Mouse (Mus musculus) heart, adult 11 months (tissue): ENCODE measurements around the gene Wdr1.

Experiments used
- DNase-seq: peaks from one replicate; pipeline ENCODE4 v3.0.0; 2022

Wdr1 gene

DNA sequence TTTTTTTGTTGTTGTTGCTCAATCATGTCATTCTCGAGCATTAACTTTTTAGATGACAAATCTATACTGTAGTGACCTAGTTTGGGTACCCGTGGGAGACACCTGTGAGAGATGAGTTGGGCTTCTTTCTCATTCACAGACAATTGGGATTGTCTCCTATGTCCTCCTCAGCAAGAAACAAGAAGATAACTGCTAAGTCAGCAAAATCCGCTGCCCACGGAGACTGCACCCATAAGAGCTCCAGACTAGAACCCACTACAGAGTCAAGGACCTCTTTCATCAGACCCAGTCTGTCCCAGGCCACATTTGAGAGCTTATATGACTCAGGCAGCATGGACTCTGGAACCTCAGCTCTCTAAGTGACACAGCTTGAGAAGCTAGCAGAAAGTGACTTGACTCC is 73.3 kb downstream of the Wdr1 start:
- peak; percentile 70 for DNase-seq

DNA sequence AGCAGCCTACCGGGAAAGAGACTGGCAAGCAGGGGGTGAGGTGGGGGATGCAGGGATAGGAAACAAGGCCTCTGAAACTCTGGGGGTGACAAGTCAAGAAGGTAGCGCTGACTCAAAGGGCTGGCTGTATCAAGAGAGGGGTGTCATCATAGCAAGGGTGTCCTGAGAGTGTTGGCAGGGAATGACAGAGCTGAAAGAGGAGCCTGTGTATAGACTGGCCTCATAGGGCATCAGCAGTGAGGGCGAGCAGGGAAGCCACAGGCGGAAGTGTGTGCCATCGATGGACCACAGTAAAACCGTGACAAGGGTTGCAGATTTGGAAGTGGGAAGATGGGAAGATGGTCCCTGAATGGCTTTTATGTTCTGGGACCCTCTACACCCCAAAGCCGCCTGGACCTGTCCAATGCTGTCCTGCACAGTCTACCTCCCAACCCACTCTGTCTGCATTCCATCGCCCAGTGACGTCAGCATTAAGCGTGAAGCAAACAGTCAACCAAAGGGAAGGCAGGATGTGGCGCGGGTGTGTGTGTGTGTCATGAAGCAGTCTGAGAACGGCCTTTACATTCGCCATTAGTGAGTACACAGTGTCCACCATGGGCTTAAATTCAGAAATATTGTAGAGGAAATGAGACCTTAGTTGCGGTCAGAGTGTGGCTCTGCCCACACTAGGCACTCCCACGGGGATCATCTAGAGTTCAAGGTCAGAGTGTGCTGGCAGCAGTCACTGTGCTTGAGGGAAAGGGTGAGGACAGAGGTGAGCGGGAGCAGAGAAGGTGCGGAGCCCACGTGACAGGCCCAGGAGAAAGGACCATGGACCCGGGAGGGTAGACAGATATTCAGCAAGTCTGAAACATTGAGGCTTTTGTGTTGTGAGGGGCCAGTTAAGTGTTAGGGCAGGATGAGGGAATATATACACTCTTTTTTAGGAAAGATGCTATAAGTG is 74.1 kb downstream of the Wdr1 start:
- DNase-seq: peak; percentile 45

DNA sequence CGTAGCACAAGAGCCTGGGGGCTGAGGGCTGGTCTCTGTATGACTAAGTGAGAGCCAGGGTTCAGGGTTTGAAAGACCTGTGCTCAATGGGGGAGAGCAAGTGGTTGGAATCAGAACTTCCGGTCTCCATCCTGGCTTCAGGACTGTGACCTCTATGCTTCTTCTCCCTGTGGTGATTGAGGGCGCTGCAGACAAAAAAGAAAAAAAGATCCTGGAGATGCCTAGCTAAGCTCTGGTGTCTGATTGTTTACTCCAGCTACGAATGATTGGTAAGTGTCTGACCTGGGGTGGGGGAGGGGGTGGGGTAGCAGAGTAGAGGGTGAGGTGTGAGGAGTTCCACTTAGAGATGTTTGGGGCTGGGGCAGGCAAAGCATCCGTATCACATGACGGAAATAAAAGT is 75.0 kb downstream of the Wdr1 start:
- peak; percentile 80 for DNase-seq

DNA sequence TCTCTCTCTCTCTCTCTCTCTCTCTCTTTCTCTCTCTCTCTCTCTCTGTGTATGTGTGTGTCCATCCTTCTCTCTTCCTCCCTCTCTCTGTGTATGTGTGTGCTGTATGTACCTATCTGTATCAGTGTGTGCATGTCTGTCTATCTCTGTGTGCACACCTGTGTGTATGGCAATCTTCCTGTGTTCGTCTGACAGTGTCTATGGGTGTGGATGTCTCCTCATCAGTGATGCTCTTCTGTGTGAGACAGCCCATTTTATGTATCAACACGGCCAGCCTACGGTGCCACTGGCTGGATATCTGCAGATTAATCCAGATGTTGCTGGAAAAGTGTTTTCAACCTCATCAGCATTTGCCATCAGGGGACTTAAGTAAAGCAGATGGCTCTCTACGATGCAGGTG is 75.8 kb downstream of the Wdr1 start:
- DNase-seq: peak; percentile 48

DNA sequence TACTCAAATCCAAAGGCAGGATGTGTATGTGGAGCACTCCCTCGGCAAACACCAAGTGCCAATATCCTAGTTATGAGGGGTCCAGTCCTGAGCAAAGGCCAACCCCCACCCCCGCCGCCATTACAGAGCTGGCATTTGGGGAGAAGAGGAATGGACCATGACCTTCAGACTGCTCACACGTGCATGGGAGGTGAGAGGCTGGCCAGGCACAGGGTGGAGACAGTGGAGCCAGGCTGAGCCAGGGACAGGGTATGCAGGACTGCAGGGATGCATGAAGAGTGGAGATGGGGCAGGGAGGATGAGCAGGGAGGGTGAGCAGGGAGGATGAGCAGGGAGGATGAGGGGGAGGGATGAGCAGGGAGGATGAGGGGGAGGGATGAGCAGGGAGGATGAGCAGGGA is 77.1 kb downstream of the Wdr1 start:
- DNase-seq: no peak

DNA sequence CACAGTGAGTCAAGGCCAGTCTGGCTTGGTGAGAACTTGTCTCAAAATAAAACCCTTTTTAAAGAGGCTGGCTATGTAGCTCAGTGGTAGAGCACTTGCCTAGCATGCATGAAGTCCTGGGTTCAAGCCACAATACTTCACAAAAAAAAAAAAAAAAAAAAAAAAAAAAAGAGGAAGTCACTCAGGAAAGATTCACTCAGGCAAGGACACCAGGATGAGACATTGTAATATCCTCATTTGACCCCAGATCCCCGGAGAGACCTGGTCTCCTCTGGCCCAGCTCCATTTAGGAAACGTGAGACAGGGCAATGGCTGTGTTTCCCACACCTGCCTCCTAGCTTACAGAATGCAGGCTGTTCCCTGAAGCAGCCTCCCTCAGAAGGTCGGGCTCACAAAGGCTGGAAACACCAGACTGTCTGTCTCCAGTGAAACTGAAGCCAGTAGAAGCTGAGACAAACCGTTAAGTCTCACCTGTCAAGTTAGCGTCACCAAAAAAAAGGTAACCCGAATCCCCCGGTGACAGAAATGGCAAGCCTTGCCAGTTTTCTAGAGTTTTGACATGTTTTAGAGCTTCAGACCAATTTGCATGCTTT is 79.4 kb downstream of the Wdr1 start:
- peak; percentile 69 for DNase-seq

DNA sequence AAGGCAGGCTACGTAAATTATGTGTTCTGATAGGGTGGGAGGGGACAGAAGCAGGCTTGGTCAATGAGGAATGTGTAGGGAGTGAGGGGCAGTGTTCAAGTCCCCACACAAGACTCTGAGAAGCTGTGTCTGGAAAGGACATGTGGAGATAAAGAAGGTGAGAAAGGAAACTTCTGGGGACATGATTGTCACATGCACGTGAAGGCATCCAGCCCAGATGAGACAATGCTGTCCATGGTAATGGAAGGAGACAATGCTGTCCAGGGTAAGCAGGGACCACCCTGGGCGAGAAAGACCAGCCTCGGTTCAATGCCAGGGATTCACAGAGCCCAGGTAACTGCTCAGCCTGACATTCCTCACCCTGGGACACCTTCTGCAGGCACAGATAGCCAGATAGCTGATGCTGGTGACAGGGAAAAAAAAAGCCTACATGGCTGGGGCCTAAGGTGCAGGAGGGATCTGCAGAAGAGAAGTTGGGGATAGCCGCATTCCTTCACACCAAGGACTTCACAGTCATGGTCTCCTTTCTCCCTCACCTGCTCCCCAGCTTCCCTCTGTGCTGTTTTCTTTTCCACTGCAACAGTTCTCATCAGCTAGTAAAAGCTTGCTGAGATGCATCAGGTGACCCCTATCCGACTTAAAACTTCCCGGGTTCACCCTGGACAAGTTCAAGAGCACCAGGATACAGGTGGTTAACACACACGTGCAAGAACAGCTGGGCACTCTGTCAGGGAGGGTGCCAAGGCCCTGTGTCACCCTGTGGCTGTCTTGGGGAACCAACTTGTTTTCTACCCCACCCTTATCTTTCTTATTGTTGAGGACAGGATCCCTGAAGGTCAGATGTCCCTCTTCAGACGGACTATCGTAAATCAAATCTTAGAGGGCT is 82.0 kb downstream of the Wdr1 start:
- peak; percentile 82 for DNase-seq

DNA sequence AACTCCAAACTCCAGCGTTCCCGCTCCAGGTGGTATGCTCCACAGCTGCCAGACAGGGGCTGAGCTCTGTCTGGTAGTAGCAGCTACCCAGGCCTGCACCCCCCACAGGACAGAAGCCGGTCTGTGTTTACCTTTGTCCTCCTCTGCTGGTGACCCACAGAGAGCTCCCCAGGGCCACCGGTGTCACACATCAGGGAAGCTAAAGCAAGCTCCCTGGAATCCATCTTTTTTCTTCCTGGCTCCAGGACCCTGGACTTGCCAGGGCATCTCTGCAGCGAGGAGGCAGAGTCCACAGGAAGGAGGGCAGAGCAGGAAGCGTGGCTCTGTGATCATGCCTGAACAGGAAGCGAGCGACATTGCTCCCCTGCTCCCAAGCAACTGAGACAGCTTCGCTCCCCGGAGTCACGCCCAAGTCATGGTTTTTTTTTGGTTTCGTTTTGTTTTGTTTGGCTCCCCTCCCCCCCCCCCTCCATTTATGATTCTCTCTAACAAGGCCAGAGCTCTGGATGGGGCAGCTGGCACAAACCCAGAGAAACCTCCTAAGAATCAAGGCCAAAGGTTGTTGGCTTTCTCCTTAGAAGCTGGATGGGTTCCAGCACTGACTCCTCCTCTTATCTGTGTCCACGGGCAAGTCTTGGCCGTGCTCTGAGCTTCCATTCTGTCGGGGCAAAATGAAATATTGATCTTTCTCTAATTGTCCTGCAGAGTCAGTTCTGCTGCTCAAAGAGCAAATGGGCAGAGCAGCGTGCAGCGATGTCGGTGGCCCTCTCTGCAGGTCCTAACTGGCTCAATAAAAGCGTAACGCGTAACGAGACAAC is 82.9 kb downstream of the Wdr1 start:
- peak; percentile 98 for DNase-seq

DNA sequence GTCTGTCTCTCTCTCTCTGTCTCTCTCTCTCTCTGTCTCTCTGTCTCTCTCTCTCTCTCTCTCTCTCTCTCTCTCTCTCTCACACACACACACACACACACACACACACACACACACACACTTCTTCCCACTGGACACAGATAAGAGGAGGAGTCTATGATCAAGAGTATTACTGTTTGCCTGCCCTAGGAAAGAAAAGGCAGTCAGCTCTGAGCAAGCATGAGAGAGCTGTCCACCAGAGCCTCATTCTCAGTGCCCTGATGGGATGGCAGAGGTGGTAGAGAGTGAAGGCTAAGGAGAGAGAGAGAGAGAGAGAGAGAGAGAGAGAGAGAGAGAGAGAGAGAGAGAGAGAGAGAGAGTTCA is 83.5 kb downstream of the Wdr1 start:
- DNase-seq: peak; percentile 85

DNA sequence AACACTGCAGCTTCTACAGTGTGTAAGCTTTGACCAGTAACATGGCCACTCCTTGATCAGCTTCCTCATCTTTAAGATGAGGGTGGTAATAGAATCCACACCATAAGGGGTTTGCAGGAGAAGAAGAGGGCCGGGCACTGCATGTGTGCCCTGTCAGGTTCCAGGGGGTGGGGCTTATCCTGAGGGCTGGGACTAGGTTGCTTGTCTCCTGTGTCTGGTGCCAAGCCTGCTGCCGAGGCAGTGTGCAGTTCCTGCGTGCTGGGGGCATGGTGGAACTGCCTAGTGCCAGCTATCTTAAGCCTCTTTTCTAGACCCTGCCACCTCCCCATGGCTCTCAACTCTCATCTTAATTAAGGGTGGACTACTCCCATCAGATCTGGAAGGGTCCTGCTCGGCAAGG is 84.0 kb downstream of the Wdr1 start:
- DNase-seq: peak; percentile 95

DNA sequence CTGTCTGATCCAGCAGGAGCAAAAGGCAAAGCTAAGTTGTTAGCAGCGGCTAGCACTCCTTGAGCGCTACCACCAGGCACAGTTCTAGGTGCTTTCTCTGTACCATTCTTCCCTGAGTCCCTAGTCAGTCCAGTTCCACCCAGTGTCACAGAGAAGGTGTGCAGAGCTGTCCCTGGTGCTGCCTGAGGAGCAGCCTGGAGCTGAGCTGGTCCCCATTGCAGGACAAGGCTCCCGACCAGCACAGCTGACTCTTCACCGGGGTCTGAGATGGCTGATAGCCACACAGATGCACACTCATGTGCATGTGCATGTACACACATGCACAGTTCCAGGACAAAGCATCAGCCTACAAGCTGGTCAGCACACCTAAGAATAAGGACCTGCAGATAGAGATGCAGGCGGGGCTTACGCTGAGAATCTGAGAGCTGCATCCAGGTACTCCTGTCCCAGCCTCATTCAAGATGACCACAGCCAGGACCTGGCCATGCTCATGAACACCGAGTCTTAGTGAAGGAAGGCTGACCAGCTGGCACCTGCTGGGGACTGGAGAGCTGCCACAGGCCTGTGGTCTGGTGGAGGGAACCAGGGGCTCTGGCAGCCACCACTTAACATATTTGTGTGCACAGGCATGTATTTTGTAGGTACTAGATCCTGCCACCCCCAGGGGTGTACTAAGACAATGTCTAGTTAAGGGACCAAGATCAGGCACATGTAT is 85.1 kb downstream of the Wdr1 start:
- peak; percentile 87 for DNase-seq

DNA sequence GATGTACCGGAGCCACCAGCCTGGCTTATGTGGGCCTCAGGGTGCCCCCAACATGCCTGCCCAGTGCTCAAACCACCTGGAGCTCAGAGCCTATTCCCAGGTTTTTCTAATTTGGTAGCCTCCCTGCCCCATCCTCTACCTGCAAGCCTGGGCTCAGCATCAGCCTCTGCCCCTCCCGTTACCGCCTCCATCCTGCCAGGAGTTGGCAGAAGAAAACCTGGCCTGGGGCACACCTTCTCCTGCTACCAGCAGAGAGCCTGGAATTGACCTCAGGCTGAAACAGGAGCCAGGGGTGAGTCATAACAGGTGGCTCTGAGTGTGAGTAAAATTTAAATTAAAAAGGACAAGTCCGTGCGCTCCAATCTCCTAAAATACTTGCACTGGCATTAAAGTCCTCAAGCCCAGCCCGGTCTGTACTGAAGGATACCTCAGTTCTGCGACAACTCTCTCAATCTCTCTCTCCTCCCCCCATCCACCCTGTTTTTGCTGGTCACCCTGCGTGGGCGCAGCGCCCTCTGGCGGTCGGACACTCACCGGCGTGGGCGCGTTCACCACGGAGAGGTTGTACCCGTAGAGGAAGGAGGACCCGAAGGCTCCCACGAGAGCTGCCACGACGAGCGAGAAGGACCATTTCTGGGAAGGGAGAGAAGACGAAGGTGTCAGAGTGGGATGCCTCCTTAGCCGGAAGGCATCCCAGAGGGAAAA is 86.0 kb downstream of the Wdr1 start:
- DNase-seq: peak; percentile 92
